Comparison of ENCODE assay signal across 9 mouse cellular contexts in the genomic region with DNA sequence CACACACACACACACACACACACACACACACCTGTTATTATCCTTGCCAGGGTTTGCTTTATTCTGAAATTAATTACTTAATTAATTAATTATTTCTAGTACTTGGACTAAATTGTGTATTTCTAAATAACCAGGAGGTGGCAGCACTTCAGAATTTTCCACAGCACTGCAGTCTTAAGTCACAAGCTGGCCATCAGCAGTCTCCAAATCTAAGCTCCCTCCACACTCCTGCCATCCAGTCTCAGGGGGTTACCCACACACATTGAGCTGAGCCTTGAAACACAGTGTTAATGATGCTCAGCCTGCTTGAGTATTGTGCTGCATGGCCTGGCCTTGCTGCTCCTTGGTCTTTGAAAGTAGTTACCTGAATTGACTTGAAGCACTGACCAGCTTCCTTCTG. TPM values are rescaled to one million over a fixed set of nuclear protein-coding genes. Genes with fewer than 3 reads are reported as not detected.
DNase-seq lines count a peak whose midpoint lies in the region; ATAC-seq and TF ChIP-seq lines count a peak whose summit lies in the region.
"Had no signal": no experiment of that assay in that cellular context is flagged by ENCODE, and none has a peak within 500 bp of the region (broad histone marks: within the 10 kb centered on the region; RNA-seq: fewer than 3 reads in every experiment).

No protein-coding gene starts in this region.

- no peaks in the 10 kb centered on the region for H3K36me3 ChIP-seq in kidney, postnatal 0 days (ENCODE audit: insufficient read depth, low read length)
- H3K36me3 ChIP-seq in neural tube, embryonic 15.5 days: no peaks in the 10 kb centered on the region
- H3K36me3 ChIP-seq: embryonic facial prominence, embryonic 13.5 days had no signal

- DNase-seq in kidney, adult 9 months: peak; percentile 29
- no peak for DNase-seq in kidney, adult 11 months
- DNase-seq in Patski (ENCODE audit: low read depth, low spot score): no peak
- DNase-seq in kidney, postnatal 0 days (ENCODE audit: low spot score): peak; percentile 83
- DNase-seq in MN1 (ENCODE audit: low spot score): no peak
- DNase-seq in frontal cortex, postnatal 14 days (ENCODE audit: low spot score in 2 of 2): no peak

- no peak overlapping the region for H3K4me3 ChIP-seq in kidney, postnatal 0 days (replicated peaks; ENCODE audit: low read depth, low read length)
- H3K4me3 ChIP-seq in neural tube, embryonic 15.5 days (replicated peaks): no peak overlapping the region
- H3K4me3 ChIP-seq: embryonic facial prominence, embryonic 13.5 days had no signal

- H3K4me2 ChIP-seq in kidney, postnatal 0 days (ENCODE audit: low read length): no peak overlapping the region
- no peak overlapping the region for H3K4me2 ChIP-seq in neural tube, embryonic 15.5 days
- H3K4me2 ChIP-seq: embryonic facial prominence, embryonic 13.5 days had no signal

- H3K9ac ChIP-seq in kidney, postnatal 0 days (ENCODE audit: low read depth, low read length): no peak overlapping the region
- no peak overlapping the region for H3K9ac ChIP-seq in neural tube, embryonic 15.5 days (replicated peaks)
- H3K9ac ChIP-seq: embryonic facial prominence, embryonic 13.5 days had no signal

- H3K4me1 ChIP-seq in kidney, postnatal 0 days (replicated peaks; ENCODE audit: insufficient read depth, low read length): no peaks in the 10 kb centered on the region
- H3K4me1 ChIP-seq in neural tube, embryonic 15.5 days: no peaks in the 10 kb centered on the region
- H3K4me1 ChIP-seq: embryonic facial prominence, embryonic 13.5 days had no signal

- peak; percentile 33 for TF ChIP-seq CTCF in Patski (IDR thresholded peaks at IDR 0.05)
- TF ChIP-seq CTCF in kidney, postnatal 0 days (IDR thresholded peaks at IDR 0.05; ENCODE audit: low read depth): peak; percentile 68

- no peaks in the 10 kb centered on the region for H3K9me3 ChIP-seq in kidney, postnatal 0 days (replicated peaks; ENCODE audit: low read length)
- no peaks in the 10 kb centered on the region for H3K9me3 ChIP-seq in neural tube, embryonic 15.5 days (replicated peaks)
- H3K9me3 ChIP-seq: embryonic facial prominence, embryonic 13.5 days had no signal

- no peak for ATAC-seq in Patski
- peak; percentile 58; the same call in 1 of the 2 replicates for ATAC-seq in common myeloid progenitor, adult 5-6 weeks (replicated peaks; ENCODE audit: low read depth, poor library complexity, severe bottlenecking)
- no peak for ATAC-seq in kidney, postnatal 0 days (replicated peaks; ENCODE audit: low FRiP score, low read depth)
- ATAC-seq in neural tube, embryonic 15.5 days (ENCODE audit: low FRiP score): 0 out of 2 replicates have a peak, but pooled peaks have one; percentile 53

- POLR2A ChIA-PET in Patski (lab: Charles Lee): no interaction called here

- H3K27ac ChIP-seq in kidney, postnatal 0 days: no peak overlapping the region
- H3K27ac ChIP-seq in neural tube, embryonic 15.5 days (replicated peaks): no peak overlapping the region
- H3K27ac ChIP-seq: embryonic facial prominence, embryonic 13.5 days had no signal

- CTCF ChIA-PET in Patski (lab: Charles Lee): no interaction called here

- no peaks in the 10 kb centered on the region for H3K27me3 ChIP-seq in Patski
- no peaks in the 10 kb centered on the region for H3K27me3 ChIP-seq in kidney, postnatal 0 days (ENCODE audit: insufficient read depth, low read length)
- no peaks in the 10 kb centered on the region for H3K27me3 ChIP-seq in neural tube, embryonic 15.5 days (replicated peaks)
- H3K27me3 ChIP-seq: embryonic facial prominence, embryonic 13.5 days had no signal

- in situ Hi-C loops in Patski (cut with MboI; ENCODE audit: low pct_unique_long_range_greater_than_20kb): no loop called here

RNA-seq across cellular contexts. Expression of a gene that starts 44.3 kb away (rescaled TPM):
- not detected for polyA plus RNA-seq in Patski (2021)
- not detected in 2 replicates for total RNA-seq in common myeloid progenitor, adult 5-6 weeks (2017)
- 0.07 TPM in 1 of 2 replicates, not detected in the other for polyA plus RNA-seq in kidney, postnatal 0 days (2015; fragmentation: Nextera tagmentation; extraction: Ambion mirVana)
- polyA plus RNA-seq in neural tube, embryonic 15.5 days (2015; fragmentation: Nextera tagmentation; extraction: Ambion mirVana): 2.3 and 2.7 TPM in 2 replicates

Comparison
In these comparisons a context has a peak if more than half of its experiments do, and no peak if none do; other contexts are left out.
1. DNase-seq: peak in kidney, adult 9 months (single experiment) and kidney, postnatal 0 days (single experiment); none in kidney, adult 11 months (single experiment), Patski (single experiment), MN1 (single experiment) and frontal cortex, postnatal 14 days (0 of 2).
2. ATAC-seq: peak in common myeloid progenitor, adult 5-6 weeks (single experiment) and neural tube, embryonic 15.5 days (single experiment); none in Patski (single experiment) and kidney, postnatal 0 days (single experiment).